In the genomic region with DNA sequence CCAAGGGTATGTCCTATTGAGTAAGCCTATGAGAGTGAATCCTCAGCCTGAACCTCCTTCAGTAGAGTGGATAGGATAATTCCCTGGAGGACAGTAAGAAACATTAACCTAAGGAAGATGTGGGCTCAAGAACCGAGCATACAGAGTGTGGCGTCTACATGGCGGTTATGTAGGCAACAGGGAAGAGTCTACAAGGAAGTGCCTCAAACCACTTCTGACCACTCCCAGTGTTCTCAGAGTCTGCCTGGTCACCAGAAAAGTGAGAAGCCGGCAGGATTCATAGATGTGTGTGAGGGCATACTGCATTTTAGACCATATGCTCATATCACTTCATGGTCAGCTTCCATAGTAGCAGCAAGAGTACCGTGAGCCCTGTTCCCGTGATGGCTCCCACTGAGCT, we compare ENCODE assay signal across 30 mouse cellular contexts.
DNase-seq lines count a peak whose midpoint lies in the region; ATAC-seq and TF ChIP-seq lines count a peak whose summit lies in the region.
"Had no signal": no experiment of that assay in that cellular context is flagged by ENCODE, and none has a peak within 500 bp of the region (broad histone marks: within the 10 kb centered on the region; RNA-seq: fewer than 3 reads in every experiment).

No protein-coding gene starts in this region.

- no peak for TF ChIP-seq CTCF in liver, postnatal 0 days (IDR thresholded peaks at IDR 0.05; ENCODE audit: low read depth)
- TF ChIP-seq CTCF in bone marrow macrophage, adult 2 months (IDR thresholded peaks at IDR 0.05; ENCODE audit: low read depth, low read length) = no peak

- no peaks in the 10 kb centered on the region for H3K27me3 ChIP-seq in liver, postnatal 0 days (ENCODE audit: insufficient read depth, low read length)
- H3K27me3 ChIP-seq: CH12.LX; embryonic facial prominence, embryonic 13.5 days; forebrain, embryonic 12.5 days; forebrain, embryonic 15.5 days; heart, embryonic 13.5 days; Patski had no signal

- no peaks in the 10 kb centered on the region for H3K36me3 ChIP-seq in liver, postnatal 0 days (replicated peaks; ENCODE audit: insufficient read depth, low read length)
- 0 out of 2 replicates have a peak, but pooled peaks cover 5% of the 10 kb centered on the region for H3K36me3 ChIP-seq in macrophage (ENCODE audit: inconsistent target)
- H3K36me3 ChIP-seq: embryonic facial prominence, embryonic 10.5 days; embryonic facial prominence, embryonic 13.5 days; forebrain, embryonic 12.5 days; forebrain, embryonic 15.5 days; G1E; heart, embryonic 10.5 days had no signal

- TF ChIP-seq EP300 in liver, postnatal 0 days (IDR thresholded peaks at IDR 0.05; ENCODE audit: low read depth) = no peak

- no peaks in the 10 kb centered on the region for H3K9me3 ChIP-seq in liver, postnatal 0 days (ENCODE audit: low read length)
- H3K9me3 ChIP-seq: embryonic facial prominence, embryonic 10.5 days; embryonic facial prominence, embryonic 13.5 days; forebrain, embryonic 12.5 days; forebrain, embryonic 15.5 days; G1E; heart, embryonic 10.5 days; heart, embryonic 13.5 days had no signal

- H3K79me2 ChIP-seq in macrophage (ENCODE audit: inconsistent target) = no peaks in the 10 kb centered on the region

- WGBS in liver, postnatal 0 days (ENCODE audit: insufficient replicate concordance) = 75% methylated on average over 6 of the region's 6 CpGs
- 51% methylated on average over 6 of the region's 6 CpGs for WGBS in macrophage (ENCODE audit: missing documents)

- no peak overlapping the region for H3K9ac ChIP-seq in liver, postnatal 0 days (replicated peaks)
- H3K9ac ChIP-seq: embryonic facial prominence, embryonic 13.5 days; forebrain, embryonic 12.5 days; forebrain, embryonic 15.5 days; heart, embryonic 13.5 days; hindbrain, embryonic 14.5 days had no signal

- H3K4me1 ChIP-seq in liver, postnatal 0 days (ENCODE audit: insufficient read depth) = no peaks in the 10 kb centered on the region
- H3K4me1 ChIP-seq in bone marrow macrophage, adult 2 months (ENCODE audit: control insufficient read depth, insufficient read depth, low read length) = peaks cover 16% of the 10 kb centered on the region
- H3K4me1 ChIP-seq: embryonic facial prominence, embryonic 10.5 days; embryonic facial prominence, embryonic 13.5 days; forebrain, embryonic 12.5 days; forebrain, embryonic 15.5 days; heart, embryonic 10.5 days; heart, embryonic 13.5 days had no signal

- H3K27ac ChIP-seq in liver, postnatal 0 days (ENCODE audit: low read depth) = no peak overlapping the region
- peak overlapping the region; percentile 57 for H3K27ac ChIP-seq in bone marrow macrophage, adult 2 months (ENCODE audit: insufficient read depth, low read depth, low read length)
- peak overlapping the region; percentile 52 for H3K27ac ChIP-seq in macrophage
- H3K27ac ChIP-seq: embryonic facial prominence, embryonic 10.5 days; embryonic facial prominence, embryonic 13.5 days; forebrain, embryonic 12.5 days; forebrain, embryonic 15.5 days; heart, adult 2 months; heart, embryonic 10.5 days; heart, embryonic 13.5 days; hindbrain, embryonic 14.5 days had no signal

- peak; percentile 17; the same call in 1 of the 2 replicates for ATAC-seq in liver, postnatal 0 days
- peak; percentile 71 for ATAC-seq in monocyte, adult 5-6 weeks (replicated peaks; ENCODE audit: insufficient number of reproducible peaks, low FRiP score, low TSS enrichment, poor library complexity, severe bottlenecking)
- no peak for ATAC-seq in inflammation-experienced regulatory T-cells, adult 6 months
- ATAC-seq: forebrain, embryonic 15.5 days; Patski had no signal

- TF ChIP-seq POLR2A in bone marrow macrophage, adult 2 months (IDR thresholded peaks at IDR 0.05; ENCODE audit: borderline replicate concordance, low read depth, low read length) = no peak

- H3K4me3 ChIP-seq in liver, postnatal 0 days (ENCODE audit: low read depth, low read length) = no peak overlapping the region
- H3K4me3 ChIP-seq in bone marrow macrophage, adult 2 months (ENCODE audit: insufficient read depth, low read length) = no peak overlapping the region
- H3K4me3 ChIP-seq in macrophage (ENCODE audit: inconsistent target) = no peak overlapping the region
- H3K4me3 ChIP-seq: embryonic facial prominence, embryonic 10.5 days; embryonic facial prominence, embryonic 13.5 days; erythroblast, embryonic 14.5 days; forebrain, embryonic 12.5 days; forebrain, embryonic 15.5 days; heart, adult 2 months; heart, embryonic 10.5 days; heart, embryonic 13.5 days had no signal

- H3K4me2 ChIP-seq in liver, postnatal 0 days (ENCODE audit: low read depth, low read length) = 0 out of 2 replicates have a peak overlapping the region, but pooled peaks have one; percentile 4
- H3K4me2 ChIP-seq: embryonic facial prominence, embryonic 13.5 days; forebrain, embryonic 12.5 days; forebrain, embryonic 15.5 days; heart, embryonic 13.5 days; hindbrain, embryonic 14.5 days had no signal

- no peak for DNase-seq in liver, postnatal 0 days
- no peak for DNase-seq in liver
- DNase-seq in urinary bladder, postnatal 25 days (ENCODE audit: low spot score) = no peak
- DNase-seq: adrenal gland, postnatal 10 days; adrenal gland, postnatal 36 days; B cell, adult 2 months; cerebellum, adult 11-12 months; cerebellum, adult 8-10 months; cerebellum, postnatal 10 days; cerebellum, postnatal 36 days; embryo, embryonic 11 days; gastrocnemius, postnatal 25 days; heart, adult 2 months; heart, postnatal 14 days; heart, postnatal 4 days had no signal
